ENCODE assay signal across 10 mouse cellular contexts in the genomic region with DNA sequence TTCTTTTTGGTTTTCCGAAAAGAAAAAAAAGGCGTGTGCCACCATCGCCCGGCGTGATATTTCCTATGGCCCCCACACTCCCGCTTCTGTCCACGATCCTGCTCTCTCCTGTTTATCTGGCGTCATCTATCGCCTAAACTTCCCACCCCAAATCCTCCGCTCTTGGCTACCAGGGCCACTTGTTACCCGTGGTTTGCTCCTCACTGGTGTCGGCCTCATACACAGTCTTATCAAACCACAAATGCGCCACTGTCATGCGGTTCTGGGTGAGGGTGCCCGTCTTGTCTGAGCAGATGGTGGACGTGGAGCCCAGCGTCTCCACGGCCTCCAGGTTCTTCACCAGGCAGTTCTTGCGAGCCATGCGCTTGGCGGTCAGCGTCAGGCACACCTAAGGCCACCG. TPM values are rescaled to one million over a fixed set of nuclear protein-coding genes. Genes with fewer than 3 reads are reported as not detected.
DNase-seq lines count a peak whose midpoint lies in the region; ATAC-seq and TF ChIP-seq lines count a peak whose summit lies in the region.
"Not testable (repeated sequence)": the region's sequence is repeated elsewhere in the genome, so short reads cannot be mapped to it uniquely, and the experiment has no call there.
"Had no signal": no experiment of that assay in that cellular context is flagged by ENCODE, and none has a peak within 500 bp of the region (broad histone marks: within the 10 kb centered on the region; RNA-seq: fewer than 3 reads in every experiment).

No protein-coding gene starts in this region.

- not testable (repeated sequence) for H3K9me3 ChIP-seq in ES-Bruce4 (replicated peaks; ENCODE audit: control insufficient read depth, insufficient read depth, low read length, poor library complexity, severe bottlenecking); forebrain, embryonic 11.5 days (ENCODE audit: control insufficient read depth, low read length); heart, embryonic 13.5 days; hindbrain, embryonic 14.5 days (ENCODE audit: control insufficient read depth, low read length); limb, embryonic 10.5 days (replicated peaks); liver, embryonic 15.5 days (replicated peaks); midbrain, embryonic 12.5 days; stomach, postnatal 0 days (ENCODE audit: control insufficient read depth, low read length)

- not testable (repeated sequence) for DNase-seq in forebrain, embryonic 11.5 days (ENCODE audit: low spot score); hindbrain, embryonic 14.5 days (ENCODE audit: low spot score); limb, embryonic 10.5 days (ENCODE audit: low spot score); stomach, postnatal 0 days (ENCODE audit: low spot score)

- H3K27me3 ChIP-seq in ES-Bruce4 (ENCODE audit: control insufficient read depth, insufficient read depth, low read length, poor library complexity, severe bottlenecking); forebrain, embryonic 11.5 days (ENCODE audit: control insufficient read depth, insufficient read depth, low read length); stomach, postnatal 0 days (ENCODE audit: control insufficient read depth, insufficient read depth, low read length): not testable (repeated sequence)
- peaks cover 19% of the 10 kb centered on the region; the same call in 1 of the 2 replicates for H3K27me3 ChIP-seq in heart, embryonic 13.5 days (replicated peaks)
- H3K27me3 ChIP-seq in hindbrain, embryonic 14.5 days (ENCODE audit: control insufficient read depth, insufficient read depth, low read length), result peaks cover 11% of the 10 kb centered on the region; the same call in 1 of the 2 replicates
- H3K27me3 ChIP-seq in limb, embryonic 10.5 days (ENCODE audit: low read depth, poor library complexity, severe bottlenecking), result peaks cover 45% of the 10 kb centered on the region
- peaks cover 35% of the 10 kb centered on the region for H3K27me3 ChIP-seq in liver, embryonic 15.5 days
- peaks cover 19% of the 10 kb centered on the region for H3K27me3 ChIP-seq in midbrain, embryonic 12.5 days

- not testable (repeated sequence) for H3K27ac ChIP-seq in ES-Bruce4 (ENCODE audit: insufficient read depth, low read length); forebrain, embryonic 11.5 days (ENCODE audit: low read depth, low read length); heart, embryonic 13.5 days (replicated peaks); hindbrain, embryonic 14.5 days; limb, embryonic 10.5 days; liver, embryonic 15.5 days (replicated peaks); midbrain, embryonic 12.5 days (replicated peaks); stomach, postnatal 0 days (replicated peaks)

- 44% methylated on average over 23 of the region's 23 CpGs for WGBS in forebrain, embryonic 11.5 days
- 32% methylated on average over 23 of the region's 23 CpGs for WGBS in heart, embryonic 13.5 days
- WGBS in hindbrain, embryonic 14.5 days, result 41% methylated on average over 23 of the region's 23 CpGs
- 29% methylated on average over 23 of the region's 23 CpGs for WGBS in limb, embryonic 10.5 days
- 33% methylated on average over 23 of the region's 23 CpGs for WGBS in liver, embryonic 15.5 days (ENCODE audit: insufficient replicate concordance)
- WGBS in midbrain, embryonic 12.5 days, result 48% methylated on average over 23 of the region's 23 CpGs
- 49% methylated on average over 23 of the region's 23 CpGs for WGBS in stomach, postnatal 0 days

- peak overlapping the region; percentile 18 for H3K4me3 ChIP-seq in ES-Bruce4 (ENCODE audit: low read depth, low read length)
- not testable (repeated sequence) for H3K4me3 ChIP-seq in forebrain, embryonic 11.5 days (ENCODE audit: low read depth, low read length); hindbrain, embryonic 14.5 days (replicated peaks; ENCODE audit: low read length); liver, embryonic 15.5 days (replicated peaks); midbrain, embryonic 12.5 days
- H3K4me3 ChIP-seq in heart, embryonic 13.5 days, result peak overlapping the region; percentile 34
- H3K4me3 ChIP-seq in limb, embryonic 10.5 days, result peak overlapping the region; percentile 27
- peak overlapping the region; percentile 6; the same call in 1 of the 2 replicates for H3K4me3 ChIP-seq in stomach, postnatal 0 days (ENCODE audit: low read depth, low read length)

- H3K36me3 ChIP-seq in ES-Bruce4 (ENCODE audit: control insufficient read depth, insufficient read depth, low read length, poor library complexity, severe bottlenecking); forebrain, embryonic 11.5 days (ENCODE audit: control insufficient read depth, insufficient read depth, low read length); heart, embryonic 13.5 days; hindbrain, embryonic 14.5 days (replicated peaks; ENCODE audit: control insufficient read depth, insufficient read depth); limb, embryonic 10.5 days; liver, embryonic 15.5 days (replicated peaks); midbrain, embryonic 12.5 days; stomach, postnatal 0 days (ENCODE audit: control insufficient read depth, insufficient read depth, low read length): not testable (repeated sequence)

- H3K4me2 ChIP-seq in forebrain, embryonic 11.5 days (ENCODE audit: low read depth, low read length, severe bottlenecking), result 0 out of 2 replicates have a peak overlapping the region, but pooled peaks have one; percentile 2
- H3K4me2 ChIP-seq in heart, embryonic 13.5 days, result peak overlapping the region; percentile 58
- H3K4me2 ChIP-seq in hindbrain, embryonic 14.5 days (replicated peaks), result 0 out of 2 replicates have a peak overlapping the region, but pooled peaks have one; percentile 11
- peak overlapping the region; percentile 10; the same call in 1 of the 2 replicates for H3K4me2 ChIP-seq in liver, embryonic 15.5 days
- 0 out of 2 replicates have a peak overlapping the region, but pooled peaks have one; percentile 4 for H3K4me2 ChIP-seq in midbrain, embryonic 12.5 days (replicated peaks)
- H3K4me2 ChIP-seq in stomach, postnatal 0 days (replicated peaks; ENCODE audit: low read depth), result 0 out of 2 replicates have a peak overlapping the region, but pooled peaks have one; percentile 8

- not testable (repeated sequence) for TF ChIP-seq EP300 in ES-Bruce4 (IDR thresholded peaks at IDR 0.05; ENCODE audit: insufficient read depth, low read depth, low read length); stomach, postnatal 0 days (optimal IDR thresholded peaks at IDR 0.05)

- not testable (repeated sequence) for TF ChIP-seq CTCF in ES-Bruce4 (IDR thresholded peaks at IDR 0.05; ENCODE audit: low read depth, low read length); stomach, postnatal 0 days (IDR thresholded peaks at IDR 0.05; ENCODE audit: low read depth)

- TF ChIP-seq POLR2A in ES-Bruce4 (IDR thresholded peaks at IDR 0.05; ENCODE audit: insufficient read depth, low read length), result not testable (repeated sequence)

- not testable (repeated sequence) for ATAC-seq in forebrain, embryonic 11.5 days (replicated peaks; ENCODE audit: low FRiP score); heart, embryonic 13.5 days (ENCODE audit: extremely low read depth, insufficient number of reproducible peaks, low FRiP score, low TSS enrichment); hindbrain, embryonic 14.5 days (ENCODE audit: low FRiP score); liver, embryonic 15.5 days (ENCODE audit: insufficient read depth); midbrain, embryonic 12.5 days (ENCODE audit: low FRiP score, low read depth); stomach, postnatal 0 days (ENCODE audit: low FRiP score, low TSS enrichment)

- H3K9ac ChIP-seq in ES-Bruce4 (ENCODE audit: low read depth, poor library complexity, severe bottlenecking); forebrain, embryonic 11.5 days (ENCODE audit: low read length); hindbrain, embryonic 14.5 days; liver, embryonic 15.5 days; midbrain, embryonic 12.5 days (replicated peaks); stomach, postnatal 0 days (ENCODE audit: low read length): not testable (repeated sequence)
- peak overlapping the region; percentile 61 for H3K9ac ChIP-seq in heart, embryonic 13.5 days

- not testable (repeated sequence) for H3K4me1 ChIP-seq in ES-Bruce4 (ENCODE audit: control insufficient read depth, insufficient read depth, low read length); hindbrain, embryonic 14.5 days (replicated peaks; ENCODE audit: control insufficient read depth, insufficient read depth, low read length); liver, embryonic 15.5 days (replicated peaks); stomach, postnatal 0 days (replicated peaks; ENCODE audit: control insufficient read depth, insufficient read depth)
- H3K4me1 ChIP-seq in forebrain, embryonic 11.5 days (replicated peaks; ENCODE audit: control insufficient read depth, insufficient read depth, low read length), result peaks cover 10% of the 10 kb centered on the region
- peaks cover 41% of the 10 kb centered on the region for H3K4me1 ChIP-seq in heart, embryonic 13.5 days
- peaks cover 17% of the 10 kb centered on the region; the same call in 1 of the 2 replicates for H3K4me1 ChIP-seq in limb, embryonic 10.5 days
- peaks cover 22% of the 10 kb centered on the region for H3K4me1 ChIP-seq in midbrain, embryonic 12.5 days

RNA-seq across cellular contexts. Expression of a gene that starts 13.6 kb away (rescaled TPM):
- polyA plus RNA-seq in ES-Bruce4 (2011; ENCODE audit: insufficient read depth, insufficient read length, low read depth, missing spikeins), result not detected in 2 replicates
- polyA plus RNA-seq in forebrain, embryonic 11.5 days (2014; fragmentation: Nextera tagmentation; extraction: Ambion mirVana), result 0.08 TPM in 1 of 2 replicates, not detected in the other
- polyA plus RNA-seq in heart, embryonic 13.5 days (2015; fragmentation: Nextera tagmentation; extraction: Ambion mirVana), result 0.21 and 0.52 TPM in 2 replicates
- 0.15 TPM in 1 of 2 replicates, not detected in the other for polyA plus RNA-seq in hindbrain, embryonic 14.5 days (2014; fragmentation: Nextera tagmentation; extraction: Ambion mirVana)
- not detected in 2 replicates for polyA plus RNA-seq in limb, embryonic 10.5 days (2016; fragmentation: Nextera tagmentation; extraction: Ambion mirVana)
- polyA plus RNA-seq in liver, embryonic 15.5 days (2015; fragmentation: Nextera tagmentation; extraction: Ambion mirVana), result 0.02 TPM in 1 of 2 replicates, not detected in the other
- polyA plus RNA-seq in midbrain, embryonic 12.5 days (2016; fragmentation: Nextera tagmentation; extraction: Ambion mirVana), result not detected in 2 replicates
- not detected in 2 replicates for polyA plus RNA-seq in stomach, postnatal 0 days (2015; fragmentation: Nextera tagmentation; extraction: Ambion mirVana)
- polyA plus RNA-seq: activated CD4-positive, CD25-positive, alpha-beta regulatory T cell, adult 4 months; hindbrain, embryonic 11.5 days had no signal

RNA-seq across cellular contexts. Expression of a gene that starts 16.8 kb away (rescaled TPM):
- polyA plus RNA-seq in ES-Bruce4 (2011; ENCODE audit: insufficient read depth, insufficient read length, low read depth, missing spikeins), result 35.4 and 35.8 TPM in 2 replicates
- 104 and 122 TPM in 2 replicates for polyA plus RNA-seq in forebrain, embryonic 11.5 days (2014; fragmentation: Nextera tagmentation; extraction: Ambion mirVana)
- 27.8 and 31.6 TPM in 2 replicates for polyA plus RNA-seq in heart, embryonic 13.5 days (2015; fragmentation: Nextera tagmentation; extraction: Ambion mirVana)
- polyA plus RNA-seq in hindbrain, embryonic 14.5 days (2014; fragmentation: Nextera tagmentation; extraction: Ambion mirVana), result 64.7 and 69.0 TPM in 2 replicates
- 30.0 and 40.8 TPM in 2 replicates for polyA plus RNA-seq in limb, embryonic 10.5 days (2016; fragmentation: Nextera tagmentation; extraction: Ambion mirVana)
- polyA plus RNA-seq in liver, embryonic 15.5 days (2015; fragmentation: Nextera tagmentation; extraction: Ambion mirVana), result 17.9 and 23.1 TPM in 2 replicates
- polyA plus RNA-seq in midbrain, embryonic 12.5 days (2016; fragmentation: Nextera tagmentation; extraction: Ambion mirVana), result 103 and 106 TPM in 2 replicates
- 19.1 and 19.5 TPM in 2 replicates for polyA plus RNA-seq in stomach, postnatal 0 days (2015; fragmentation: Nextera tagmentation; extraction: Ambion mirVana)

RNA-seq across cellular contexts. Expression of a gene that starts 25.0 kb away (rescaled TPM):
- 1.7 and 1.8 TPM in 2 replicates for polyA plus RNA-seq in ES-Bruce4 (2011; ENCODE audit: insufficient read depth, insufficient read length, low read depth, missing spikeins)
- 1.1 and 2.0 TPM in 2 replicates for polyA plus RNA-seq in forebrain, embryonic 11.5 days (2014; fragmentation: Nextera tagmentation; extraction: Ambion mirVana)
- 162 and 211 TPM in 2 replicates for polyA plus RNA-seq in heart, embryonic 13.5 days (2015; fragmentation: Nextera tagmentation; extraction: Ambion mirVana)
- 1.4 and 2.2 TPM in 2 replicates for polyA plus RNA-seq in hindbrain, embryonic 14.5 days (2014; fragmentation: Nextera tagmentation; extraction: Ambion mirVana)
- polyA plus RNA-seq in limb, embryonic 10.5 days (2016; fragmentation: Nextera tagmentation; extraction: Ambion mirVana), result 1.0 and 1.6 TPM in 2 replicates
- polyA plus RNA-seq in liver, embryonic 15.5 days (2015; fragmentation: Nextera tagmentation; extraction: Ambion mirVana), result 2.9 and 5.0 TPM in 2 replicates
- polyA plus RNA-seq in midbrain, embryonic 12.5 days (2016; fragmentation: Nextera tagmentation; extraction: Ambion mirVana), result 1.9 and 2.1 TPM in 2 replicates
- 9.8 and 9.9 TPM in 2 replicates for polyA plus RNA-seq in stomach, postnatal 0 days (2015; fragmentation: Nextera tagmentation; extraction: Ambion mirVana)
- polyA plus RNA-seq: activated CD4-positive, CD25-positive, alpha-beta regulatory T cell, adult 4 months had no signal

RNA-seq across cellular contexts. Expression of a gene that starts 38.0 kb away (rescaled TPM):
- polyA plus RNA-seq in ES-Bruce4 (2011; ENCODE audit: insufficient read depth, insufficient read length, low read depth, missing spikeins), result 61.0 and 62.6 TPM in 2 replicates
- 371 and 409 TPM in 2 replicates for polyA plus RNA-seq in forebrain, embryonic 11.5 days (2014; fragmentation: Nextera tagmentation; extraction: Ambion mirVana)
- polyA plus RNA-seq in heart, embryonic 13.5 days (2015; fragmentation: Nextera tagmentation; extraction: Ambion mirVana), result 169 and 180 TPM in 2 replicates
- 363 and 428 TPM in 2 replicates for polyA plus RNA-seq in hindbrain, embryonic 14.5 days (2014; fragmentation: Nextera tagmentation; extraction: Ambion mirVana)
- 68.0 and 88.4 TPM in 2 replicates for polyA plus RNA-seq in limb, embryonic 10.5 days (2016; fragmentation: Nextera tagmentation; extraction: Ambion mirVana)
- 20.2 and 22.3 TPM in 2 replicates for polyA plus RNA-seq in liver, embryonic 15.5 days (2015; fragmentation: Nextera tagmentation; extraction: Ambion mirVana)
- 350 and 356 TPM in 2 replicates for polyA plus RNA-seq in midbrain, embryonic 12.5 days (2016; fragmentation: Nextera tagmentation; extraction: Ambion mirVana)
- polyA plus RNA-seq in stomach, postnatal 0 days (2015; fragmentation: Nextera tagmentation; extraction: Ambion mirVana), result 79.4 and 81.6 TPM in 2 replicates

RNA-seq across cellular contexts. Expression of a gene that starts 53.2 kb away (rescaled TPM):
- 2.1 and 2.6 TPM in 2 replicates for polyA plus RNA-seq in ES-Bruce4 (2011; ENCODE audit: insufficient read depth, insufficient read length, low read depth, missing spikeins)
- polyA plus RNA-seq in forebrain, embryonic 11.5 days (2014; fragmentation: Nextera tagmentation; extraction: Ambion mirVana), result 1.5 and 2.1 TPM in 2 replicates
- 17.0 and 20.8 TPM in 2 replicates for polyA plus RNA-seq in heart, embryonic 13.5 days (2015; fragmentation: Nextera tagmentation; extraction: Ambion mirVana)
- polyA plus RNA-seq in hindbrain, embryonic 14.5 days (2014; fragmentation: Nextera tagmentation; extraction: Ambion mirVana), result 27.9 and 29.5 TPM in 2 replicates
- polyA plus RNA-seq in limb, embryonic 10.5 days (2016; fragmentation: Nextera tagmentation; extraction: Ambion mirVana), result 0.62 and 3.2 TPM in 2 replicates
- polyA plus RNA-seq in liver, embryonic 15.5 days (2015; fragmentation: Nextera tagmentation; extraction: Ambion mirVana), result 0.39 and 0.40 TPM in 2 replicates
- 12.8 and 13.2 TPM in 2 replicates for polyA plus RNA-seq in midbrain, embryonic 12.5 days (2016; fragmentation: Nextera tagmentation; extraction: Ambion mirVana)
- polyA plus RNA-seq in stomach, postnatal 0 days (2015; fragmentation: Nextera tagmentation; extraction: Ambion mirVana), result 3.1 and 4.1 TPM in 2 replicates

Comparison
In these comparisons a context has a peak if more than half of its experiments do, and no peak if none do; other contexts are left out.
1. H3K4me2 ChIP-seq: peak in every context shown above with its lines; median percentile 58 in heart, embryonic 13.5 days; 11 in hindbrain, embryonic 14.5 days; 10 in liver, embryonic 15.5 days; 8 in stomach, postnatal 0 days; 4 in midbrain, embryonic 12.5 days; 2 in forebrain, embryonic 11.5 days.
2. RNA of a gene that starts 25.0 kb away (polyA plus RNA-seq): 162 to 211 TPM in heart, embryonic 13.5 days; 9.8 to 9.9 TPM in stomach, postnatal 0 days, 2.9 to 5.0 TPM in liver, embryonic 15.5 days, 1.9 to 2.1 TPM in midbrain, embryonic 12.5 days, 1.7 to 1.8 TPM in ES-Bruce4, 1.0 to 1.6 TPM in limb, embryonic 10.5 days, 1.4 to 2.2 TPM in hindbrain, embryonic 14.5 days and 1.1 to 2.0 TPM in forebrain, embryonic 11.5 days; every median in the first group is over 10 times any median in the second.